Mouse (Mus musculus): ENCODE data around the gene Cd46. TPM values are rescaled to one million over a fixed set of nuclear protein-coding genes. Genes with fewer than 3 reads are reported as not detected.

Gene Cd46
- polyA plus RNA-seq, 1 experiment from 2014 or later: 0.82 TPM

DNA sequence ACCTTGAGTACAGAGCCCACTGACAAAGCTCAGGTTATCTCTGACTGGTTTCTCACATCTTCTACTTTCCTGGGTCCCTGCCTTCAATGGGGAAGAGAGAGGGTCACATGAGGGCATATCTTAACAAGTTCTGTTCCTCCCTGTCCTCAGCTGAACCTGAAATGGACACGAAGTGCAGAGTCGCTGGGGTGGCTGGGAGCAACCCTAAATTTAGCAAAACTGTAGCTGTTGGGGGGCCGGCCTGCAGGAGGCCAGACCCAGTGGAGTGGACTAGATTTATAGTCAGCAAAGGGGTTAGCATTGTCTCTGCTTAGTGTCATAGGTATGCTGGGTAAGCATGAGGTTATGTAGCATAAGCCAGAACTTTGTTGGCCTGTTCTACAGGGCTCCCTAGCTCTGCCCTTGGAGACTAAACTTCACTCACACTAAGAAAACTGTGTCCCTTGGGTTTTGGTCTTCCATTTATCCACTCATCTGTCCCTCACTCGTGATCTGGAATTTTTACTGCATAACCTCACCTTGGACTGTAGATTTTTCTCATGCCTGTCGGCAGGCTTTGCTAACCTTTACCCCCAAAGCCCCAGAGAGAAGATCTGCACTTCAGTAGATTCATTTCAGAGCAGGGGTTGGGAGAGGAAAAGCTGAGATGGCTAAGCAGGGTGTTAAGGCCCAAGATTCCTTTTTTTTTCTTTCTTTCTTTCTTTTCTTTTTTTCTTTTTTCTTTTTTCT lies 99.3 kb downstream of the Cd46 start:
- H3K27me3 ChIP-seq: no peaks in the 10 kb centered on the region
- 82% methylated on average over 5 of the region's 5 CpGs for WGBS
- no peaks in the 10 kb centered on the region for H3K36me3 ChIP-seq
- no peaks in the 10 kb centered on the region for H3K9me3 ChIP-seq
- no peaks in the 10 kb centered on the region for H3K4me1 ChIP-seq (replicated peaks)
- no peak for ATAC-seq (ENCODE audit: low FRiP score)
- no peak overlapping the region for H3K4me3 ChIP-seq
- H3K27ac ChIP-seq: no peak overlapping the region
- H3K4me2 ChIP-seq: no peak overlapping the region
- H3K9ac ChIP-seq: no peak overlapping the region

DNA sequence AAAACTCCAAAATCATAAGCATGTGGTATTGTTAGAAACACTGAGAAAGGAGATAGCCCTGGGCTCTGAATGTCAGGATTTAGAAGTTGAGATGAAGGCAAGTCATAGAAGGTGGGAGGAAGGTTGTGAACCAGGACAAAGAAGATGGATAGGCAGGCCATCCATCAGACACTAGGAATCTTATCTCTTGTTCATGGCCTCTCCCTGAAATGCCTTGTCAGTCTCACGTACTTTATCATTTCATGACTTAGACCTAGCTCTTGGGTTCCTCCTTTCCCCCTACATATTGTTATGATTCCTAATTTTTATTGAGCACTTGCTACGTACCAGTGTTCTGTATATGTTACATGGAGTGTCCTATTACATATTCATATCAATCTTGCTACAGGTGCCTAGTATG lies 100.4 kb downstream of the Cd46 start:
- no peaks in the 10 kb centered on the region for H3K36me3 ChIP-seq
- no peaks in the 10 kb centered on the region for H3K27me3 ChIP-seq
- no peak overlapping the region for H3K4me3 ChIP-seq
- ATAC-seq (ENCODE audit: low FRiP score): no peak
- H3K27ac ChIP-seq: no peak overlapping the region
- no peaks in the 10 kb centered on the region for H3K9me3 ChIP-seq
- 91% methylated on average over 2 of the region's 2 CpGs for WGBS
- H3K9ac ChIP-seq: no peak overlapping the region
- no peak overlapping the region for H3K4me2 ChIP-seq
- H3K4me1 ChIP-seq (replicated peaks): no peaks in the 10 kb centered on the region

DNA sequence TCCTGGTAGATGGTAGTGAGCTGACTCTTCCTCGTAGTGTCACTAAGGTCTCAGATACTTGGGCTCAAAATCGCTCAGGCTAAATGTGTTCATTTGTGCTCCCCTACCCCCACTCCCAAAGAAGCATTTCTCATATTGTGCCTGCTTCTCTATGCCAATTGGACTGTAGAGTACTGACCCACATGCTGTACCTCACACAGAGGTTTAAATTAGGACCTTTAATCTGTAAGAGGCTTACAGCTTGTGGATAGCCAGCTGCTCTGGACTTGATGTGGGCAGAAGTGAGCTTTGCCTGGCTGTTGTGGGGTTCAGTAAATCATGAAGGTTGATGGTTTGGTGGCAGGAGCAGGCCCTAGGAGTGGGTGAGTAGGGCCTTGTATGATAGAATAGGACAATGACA lies 101.1 kb downstream of the Cd46 start:
- ATAC-seq (ENCODE audit: low FRiP score): no peak
- no peaks in the 10 kb centered on the region for H3K27me3 ChIP-seq
- H3K4me2 ChIP-seq: no peak overlapping the region
- 88% methylated on average over 2 of the region's 2 CpGs for WGBS
- H3K27ac ChIP-seq: no peak overlapping the region
- no peaks in the 10 kb centered on the region for H3K9me3 ChIP-seq
- H3K4me3 ChIP-seq: no peak overlapping the region
- no peaks in the 10 kb centered on the region for H3K4me1 ChIP-seq (replicated peaks)
- no peaks in the 10 kb centered on the region for H3K36me3 ChIP-seq
- H3K9ac ChIP-seq: no peak overlapping the region

GRCm38 (mm10) chr1:194989024-194989423 lies 103.0 kb downstream of the Cd46 start:
- Histone ChIP-seq H3K4me2 (no peak overlapping the region), H3K9ac (no peak overlapping the region), H3K4me3 (no peak overlapping the region), H3K4me1 (replicated peaks) (no peaks in the 10 kb centered on the region), H3K36me3 (no peaks in the 10 kb centered on the region), H3K9me3 (no peaks in the 10 kb centered on the region), H3K27ac (no peak overlapping the region), H3K27me3 (no peaks in the 10 kb centered on the region)
- ATAC-seq (ENCODE audit: low FRiP score): no peak
- WGBS: 100% methylated on average over 1 of the region's 1 CpGs

MicroRNA genes within 50 kb of the gene (microRNA counts, 519-probe panel; counts per million panel counts)
- microRNA mmu-miR-29b: 2,590 counts per million, percentile 23 among the panel's probes with 10 or more counts
- microRNA mmu-miR-29c: 4,043 counts per million, percentile 63 among the panel's probes with 10 or more counts

Small RNA genes within 50 kb of the gene (microRNA-seq; reads per million reads assigned to microRNA genes)
- 2.1 reads per million for gene Mir29b-2
- 111 reads per million, percentile 51 among the genes with 10 or more reads in this experiment for gene Mir29c

Other genes with a start within 250 kb of the Cd46 start
- 37.6 and 39.2 TPM in 2 replicates for gene Cd34, start 153.4 kb downstream of the Cd46 start, polyA plus RNA-seq (2015; fragmentation: Nextera tagmentation; extraction: Ambion mirVana)
- 37.9 and 39.4 TPM in 2 replicates for gene Cr1l, start 39.3 kb upstream of the Cd46 start, polyA plus RNA-seq (2015; fragmentation: Nextera tagmentation; extraction: Ambion mirVana)
- gene Cr2, start 84.5 kb upstream of the Cd46 start, polyA plus RNA-seq (2015; fragmentation: Nextera tagmentation; extraction: Ambion mirVana): 0.36 and 0.41 TPM in 2 replicates

Measured in hindbrain, embryonic 13.5 days (tissue).